Mouse (Mus musculus): ENCODE data around the gene Foxn3.

The Foxn3 gene

DNA sequence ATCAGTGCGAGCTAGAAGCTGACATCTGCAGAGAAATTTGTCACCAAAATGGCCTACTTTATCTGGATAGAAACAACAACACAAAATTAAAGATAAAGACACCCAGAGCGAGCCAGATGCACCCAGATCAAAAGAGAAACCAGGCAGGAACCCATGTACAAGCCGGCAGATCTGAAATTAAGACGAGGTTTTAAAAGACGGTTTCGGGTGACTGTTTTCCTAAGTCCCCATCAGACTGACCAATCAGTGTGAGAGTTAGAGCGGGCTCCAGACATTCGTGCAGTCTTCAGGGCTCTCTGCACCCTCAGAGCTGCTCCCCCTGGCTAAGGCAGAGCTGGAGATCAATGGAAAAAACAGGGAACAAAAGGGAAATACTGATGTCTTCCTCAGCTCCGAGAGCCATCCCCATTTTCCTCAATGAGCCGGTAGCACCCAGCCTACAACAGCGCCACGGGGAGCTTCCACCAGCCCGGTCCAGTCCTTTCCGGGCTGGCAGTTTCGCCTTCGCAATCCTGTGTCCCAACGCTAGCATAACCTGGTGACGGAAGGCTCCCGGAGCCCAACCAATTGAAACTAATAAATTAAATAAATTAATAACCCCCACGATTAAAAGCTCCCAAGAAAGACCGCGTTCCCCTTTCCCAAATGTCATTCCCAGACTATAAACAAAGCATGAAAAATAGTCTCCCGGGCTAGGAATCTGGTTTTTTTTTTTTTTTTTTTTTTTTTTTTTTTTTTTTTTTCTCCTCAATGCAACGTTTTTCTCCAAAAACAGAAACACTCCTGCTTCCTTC lies 1.1 kb downstream of the Foxn3 start:
- in situ Hi-C loops (cut with MboI, MseI): no loop called here

DNA sequence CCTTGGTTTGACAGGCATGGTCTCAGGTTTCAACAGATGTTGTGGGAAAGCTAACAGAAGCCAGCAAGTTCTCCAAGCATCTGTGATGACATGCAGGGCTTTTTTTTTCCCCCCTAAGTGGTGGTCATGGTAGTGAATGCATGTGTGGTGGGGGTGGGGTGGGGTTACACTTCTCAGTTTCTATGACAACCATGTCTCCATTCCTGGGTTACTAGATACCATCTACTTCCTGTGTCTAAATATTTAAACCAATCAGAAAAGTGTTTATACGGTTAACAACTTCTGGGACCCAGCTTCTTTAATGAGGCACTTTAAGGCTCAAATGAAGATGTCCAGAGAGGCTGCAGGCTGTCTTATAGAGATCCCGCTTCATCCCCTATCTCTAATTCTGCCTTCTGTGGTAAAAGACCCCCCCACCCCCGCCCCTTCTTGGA lies 2.0 kb downstream of the Foxn3 start:
- in situ Hi-C loops (cut with MboI, MseI): no loop called here

DNA sequence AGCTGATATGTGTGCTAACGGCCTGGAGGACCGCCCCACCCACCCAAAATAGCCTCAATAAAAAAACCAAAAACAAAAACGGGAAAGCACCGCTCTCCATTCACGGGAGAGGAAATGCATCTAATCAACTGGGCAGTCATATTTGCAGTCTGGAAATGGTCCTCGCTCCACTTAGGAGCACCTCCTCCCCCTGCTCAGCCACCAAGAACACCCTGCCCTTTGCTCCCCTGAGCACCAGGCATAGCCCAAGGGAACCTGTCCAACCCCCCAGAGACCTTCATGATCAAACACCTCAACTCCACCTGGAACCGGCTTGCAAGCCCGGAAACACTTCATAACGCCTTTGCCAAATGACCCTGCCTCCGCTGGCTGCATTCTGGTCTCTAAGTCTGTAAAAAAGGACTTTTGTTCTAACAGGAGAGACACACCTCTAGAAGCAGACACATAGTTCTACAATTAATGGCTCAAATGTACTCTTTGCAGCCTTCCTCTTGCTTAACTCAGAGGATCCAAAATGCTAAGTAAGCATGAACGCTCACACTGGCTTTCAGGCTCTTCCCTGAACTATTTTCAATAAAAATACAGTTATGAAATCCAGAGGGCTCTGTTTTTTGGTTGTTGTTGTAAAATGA lies 2.6 kb downstream of the Foxn3 start:
- in situ Hi-C loops (cut with MboI, MseI): no loop called here

DNA sequence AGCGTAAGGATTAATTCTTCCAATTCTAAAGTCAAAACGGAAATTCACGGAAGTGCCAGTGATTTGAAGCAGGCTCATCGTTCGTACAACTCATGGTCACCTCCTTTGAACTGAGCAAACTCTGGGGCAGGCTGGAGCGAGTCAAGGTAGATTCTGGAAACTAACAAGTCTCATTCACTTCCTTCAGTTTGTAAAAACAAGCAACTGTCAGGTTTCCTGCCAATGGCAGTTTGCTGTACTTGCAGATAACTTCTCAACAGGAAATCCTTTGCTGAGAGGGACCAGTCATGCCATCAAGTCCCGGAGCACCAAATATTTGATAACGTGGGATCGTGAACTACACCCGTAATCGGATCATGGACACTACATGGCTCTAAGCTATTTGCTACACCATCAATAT lies 3.9 kb downstream of the Foxn3 start:
- in situ Hi-C loops (cut with MboI, MseI): no loop called here

DNA sequence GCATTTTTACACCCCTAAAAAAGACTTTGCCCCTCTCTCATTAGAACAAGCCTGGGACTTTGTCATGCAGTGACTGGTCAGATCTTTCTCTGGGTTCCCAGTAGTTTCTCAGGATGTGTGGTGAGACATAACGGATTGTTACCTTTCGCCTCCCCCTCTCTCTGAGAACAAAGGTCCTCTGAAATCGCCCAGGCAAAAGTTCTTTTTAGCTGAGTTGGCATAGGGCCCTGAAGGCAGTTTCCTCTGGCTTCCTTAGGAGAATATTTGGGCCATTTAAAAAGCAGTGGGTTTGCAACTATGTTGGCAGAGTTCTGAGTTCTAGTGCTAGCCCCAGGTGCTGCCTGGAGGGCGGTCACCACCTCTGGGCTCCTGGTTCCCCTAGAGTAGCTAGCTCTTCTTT lies 4.9 kb downstream of the Foxn3 start:
- in situ Hi-C loops (cut with MboI, MseI): no loop called here

DNA sequence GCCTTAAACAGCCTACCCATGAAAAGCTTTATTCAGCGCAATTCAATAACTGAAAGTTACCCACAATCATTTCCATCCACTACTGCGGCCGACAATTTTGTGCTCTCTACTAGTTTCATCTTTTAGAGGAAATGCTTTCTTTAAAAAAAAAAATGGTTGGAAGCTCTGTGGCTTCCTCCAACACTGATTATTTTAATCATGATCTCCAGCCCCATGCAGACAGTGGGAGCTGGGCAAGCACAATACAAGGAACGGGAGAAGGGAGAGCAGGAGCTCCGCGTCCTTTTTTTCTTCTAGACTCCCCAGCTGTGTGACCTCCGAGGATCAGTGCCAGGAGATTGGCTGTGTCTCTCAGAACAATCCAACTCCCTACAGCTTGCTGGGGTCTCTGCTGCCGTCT lies 5.9 kb downstream of the Foxn3 start:
- in situ Hi-C loops (cut with MboI, MseI): no loop called here

DNA sequence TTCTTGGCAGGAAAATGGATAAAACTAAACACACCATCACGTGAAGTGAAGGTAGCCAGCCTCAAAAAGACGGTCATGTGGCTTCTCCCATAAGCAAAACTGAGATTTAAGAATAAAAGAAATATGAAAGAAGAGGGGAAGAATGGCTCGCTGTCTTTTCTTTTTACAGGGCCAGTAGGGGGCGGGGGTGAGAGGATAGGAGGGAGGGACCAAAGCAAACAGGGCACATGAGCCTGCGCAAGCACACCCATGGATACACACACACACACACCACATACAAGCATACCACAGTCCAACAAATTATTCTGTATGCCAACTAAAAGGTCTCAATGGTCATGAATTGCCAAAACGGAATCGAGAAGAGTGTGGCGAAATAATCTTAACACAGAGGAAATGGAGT lies 12.8 kb downstream of the Foxn3 start:
- in situ Hi-C loops (cut with MboI, MseI): no loop called here

DNA sequence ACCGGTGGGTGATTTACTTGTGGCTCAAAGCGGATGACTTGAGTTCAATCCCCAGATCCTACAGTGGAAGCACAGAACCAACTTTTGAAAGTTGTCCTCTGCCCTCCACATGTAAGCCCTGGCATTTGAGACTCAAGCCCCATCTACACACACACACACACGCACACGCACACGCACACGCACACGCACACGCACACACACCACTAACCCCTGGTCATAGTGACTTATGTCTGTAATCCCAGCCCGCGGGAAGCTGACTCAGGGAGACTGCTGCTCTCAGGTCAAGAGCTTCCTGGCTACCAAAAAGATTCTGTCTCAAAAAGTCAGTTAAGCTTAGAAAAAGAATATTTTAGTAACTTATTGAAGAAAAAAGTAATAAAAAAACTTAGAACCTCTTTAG lies 13.6 kb downstream of the Foxn3 start:
- in situ Hi-C loops (cut with MboI, MseI): no loop called here

DNA sequence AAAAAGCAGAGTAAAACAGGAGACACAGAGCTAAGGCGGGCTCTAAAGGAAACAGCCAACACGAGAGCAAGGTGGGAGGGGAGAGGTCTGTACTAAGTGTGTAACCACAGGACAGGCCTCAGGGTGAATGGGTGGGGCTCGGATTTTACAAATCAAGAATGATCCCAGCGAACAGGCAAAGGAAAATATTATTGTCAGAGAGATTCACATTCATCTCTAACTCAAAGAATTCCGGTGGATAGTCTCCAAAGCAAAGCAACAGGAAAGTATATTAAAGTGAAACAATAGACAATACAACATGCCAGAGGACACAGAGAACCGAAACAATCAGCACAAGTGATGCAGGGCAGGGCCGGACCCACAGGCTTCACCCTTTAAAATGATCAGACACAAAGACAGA lies 15.0 kb downstream of the Foxn3 start:
- in situ Hi-C loops (cut with MboI, MseI): no loop called here

DNA sequence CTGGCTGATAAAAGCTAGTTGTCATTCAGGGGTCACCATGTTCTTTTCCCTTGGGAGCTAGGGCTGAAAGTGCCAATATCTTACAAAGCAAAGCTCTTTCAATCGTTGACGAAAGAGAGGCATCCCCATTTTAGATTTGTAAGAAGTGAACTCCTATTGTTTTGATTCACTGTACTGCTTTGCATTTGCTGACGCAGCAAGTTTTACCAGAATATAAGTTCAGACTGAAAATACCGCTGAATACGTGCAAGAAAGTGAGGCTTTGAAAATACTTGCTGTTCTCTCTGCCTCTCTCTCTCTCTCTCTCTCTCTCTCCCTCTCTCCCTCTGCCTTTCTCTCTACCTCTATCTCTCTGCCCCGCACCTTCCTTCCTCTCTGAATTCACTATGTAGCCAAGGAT lies 16.1 kb downstream of the Foxn3 start:
- in situ Hi-C loops (cut with MboI, MseI): no loop called here

DNA sequence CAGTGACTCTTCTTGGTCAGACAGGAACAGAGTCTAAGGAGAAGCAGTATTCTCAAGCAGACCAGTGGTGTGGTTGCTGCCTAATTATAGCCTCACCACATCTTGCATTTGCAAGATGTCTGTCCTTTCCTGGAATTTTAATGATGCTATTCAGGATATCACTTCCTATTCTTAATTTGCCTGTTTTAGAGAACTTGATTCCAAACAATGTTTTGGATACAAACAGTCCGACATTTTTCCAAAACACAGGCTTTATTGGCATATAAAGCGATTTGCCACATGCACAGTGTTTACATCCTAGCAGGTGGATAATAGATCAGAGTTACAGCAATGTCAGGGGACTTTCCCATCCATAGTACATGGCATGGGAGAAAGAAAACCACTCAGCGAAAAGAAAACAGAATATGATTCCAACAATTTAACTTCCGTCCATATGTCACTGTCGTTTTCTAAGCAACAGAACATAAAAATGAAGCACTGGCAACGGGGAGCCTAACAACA lies 18.1 kb downstream of the Foxn3 start:
- in situ Hi-C loops (cut with MboI, MseI): no loop called here

DNA sequence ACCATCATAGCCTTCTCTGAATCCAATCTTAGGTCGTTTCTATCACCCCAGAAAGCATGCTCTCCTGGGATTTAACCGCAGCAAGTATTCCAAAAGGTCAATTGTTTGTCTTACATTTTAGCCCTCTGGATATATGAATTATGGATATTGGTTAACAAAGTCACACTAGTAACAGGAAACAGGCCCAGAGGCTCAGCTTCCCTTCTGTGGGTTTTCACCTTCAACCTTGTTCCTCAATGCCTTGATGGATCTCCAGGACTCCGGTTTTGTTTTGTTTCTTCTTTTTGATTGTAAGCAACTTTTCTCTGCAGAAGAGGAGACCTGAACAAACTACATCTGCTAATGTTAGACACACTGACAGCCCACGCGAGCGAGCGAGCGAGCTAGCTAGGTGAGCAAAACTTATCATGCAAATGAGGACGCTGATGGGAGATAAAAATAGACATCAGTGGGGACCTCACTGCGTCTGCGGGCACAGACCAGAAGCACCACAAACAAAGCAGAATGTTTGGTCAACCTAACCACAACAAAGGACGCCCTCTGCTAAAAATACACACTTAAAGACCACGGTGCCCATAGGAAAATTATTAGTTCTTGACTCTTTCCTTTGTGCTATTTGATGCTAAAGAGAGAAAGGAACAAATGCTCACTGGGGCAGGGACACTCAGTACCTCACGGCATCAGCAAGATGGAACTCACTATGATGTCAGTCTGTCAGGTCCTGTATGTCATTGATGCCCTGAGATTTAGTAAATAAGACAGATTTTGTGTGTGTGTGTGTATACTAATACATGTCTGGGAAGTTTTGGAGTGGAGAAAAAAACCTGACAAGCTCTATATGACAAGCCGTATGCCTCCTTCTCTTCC lies 18.9 kb downstream of the Foxn3 start:
- in situ Hi-C loops (cut with MboI, MseI): loop anchor here (5.0 kb wide), 1 partner anchor 423 kb away; no protein-coding TSS in a partner anchor

DNA sequence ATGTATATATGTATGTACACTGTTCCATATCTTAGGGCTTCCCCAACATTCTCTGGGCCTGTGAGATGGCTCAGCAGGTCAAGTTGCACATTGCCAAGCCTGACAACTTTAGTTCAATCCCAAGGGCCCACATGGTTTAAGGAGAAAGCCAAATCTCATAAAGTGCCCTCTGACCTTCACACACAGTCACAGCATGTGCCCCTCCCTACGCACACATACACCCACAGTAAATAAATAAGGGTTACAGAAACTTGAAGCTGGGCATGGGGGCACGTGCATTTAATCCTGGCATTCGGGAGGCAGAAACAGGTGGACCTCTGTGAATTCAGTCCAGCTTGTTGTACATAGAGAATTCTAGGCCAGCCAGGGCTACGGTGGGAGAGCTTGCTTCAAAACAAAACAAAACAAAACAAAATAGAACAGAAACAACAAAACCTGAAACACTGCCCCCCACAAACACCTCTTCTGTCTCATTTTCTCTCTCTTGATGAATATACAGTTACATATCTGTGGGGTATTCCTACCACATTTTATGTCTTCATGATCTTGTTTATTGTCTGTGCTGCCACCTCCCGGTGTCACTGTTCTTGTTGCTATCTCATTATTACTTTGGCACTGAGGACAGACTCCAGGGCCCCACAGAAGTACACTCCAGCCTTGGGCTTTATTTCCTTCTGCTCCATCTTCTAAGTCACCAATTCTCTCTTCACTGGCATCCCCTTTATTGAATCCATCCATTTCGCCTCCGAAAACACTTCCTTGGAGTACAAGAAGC lies 19.8 kb downstream of the Foxn3 start:
- in situ Hi-C loops (cut with MboI, MseI): loop anchor here (5.0 kb wide), 1 partner anchor 424 kb away; no protein-coding TSS in a partner anchor

DNA sequence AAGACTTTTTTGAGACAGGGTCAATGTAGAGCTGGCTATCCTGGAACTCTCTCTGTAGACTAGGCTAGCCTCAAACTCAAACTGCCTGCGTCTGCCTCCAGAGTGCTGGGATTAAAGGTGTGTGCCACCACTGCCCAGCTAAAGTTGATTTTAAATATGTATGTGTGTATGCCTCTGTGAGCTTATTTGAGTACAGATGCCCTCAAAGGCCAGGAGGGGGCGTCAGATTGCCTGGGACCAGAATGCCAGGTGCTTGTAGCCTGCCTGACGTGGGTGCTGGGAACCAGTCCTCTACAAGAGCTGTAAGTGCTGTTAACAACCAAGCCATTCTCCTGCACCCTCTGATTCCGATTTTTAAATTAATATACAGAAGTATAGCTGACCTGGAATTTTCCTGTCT lies 23.2 kb downstream of the Foxn3 start:
- in situ Hi-C loops (cut with MboI, MseI): loop anchor here (5.0 kb wide), 1 partner anchor 427 kb away; no protein-coding TSS in a partner anchor

DNA sequence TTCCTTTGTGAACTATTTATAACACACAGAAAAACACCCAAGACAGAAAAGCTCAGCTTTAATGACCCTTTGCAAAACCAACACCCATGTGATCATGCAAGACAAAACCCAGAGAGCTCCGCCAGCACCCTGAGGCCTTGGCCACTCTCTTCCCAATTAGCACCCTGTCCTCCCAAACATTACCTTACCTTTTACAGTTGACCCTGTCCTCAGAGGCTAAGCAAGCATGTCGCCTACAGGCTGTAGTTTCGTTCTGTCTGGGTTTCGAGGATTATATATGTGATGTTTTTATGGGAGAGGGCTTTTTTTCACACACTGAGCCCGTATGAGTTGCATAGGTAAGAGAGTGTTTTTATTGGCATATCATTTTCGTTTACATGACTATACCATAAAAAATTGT lies 26.1 kb downstream of the Foxn3 start:
- in situ Hi-C loops (cut with MboI, MseI): no loop called here

DNA sequence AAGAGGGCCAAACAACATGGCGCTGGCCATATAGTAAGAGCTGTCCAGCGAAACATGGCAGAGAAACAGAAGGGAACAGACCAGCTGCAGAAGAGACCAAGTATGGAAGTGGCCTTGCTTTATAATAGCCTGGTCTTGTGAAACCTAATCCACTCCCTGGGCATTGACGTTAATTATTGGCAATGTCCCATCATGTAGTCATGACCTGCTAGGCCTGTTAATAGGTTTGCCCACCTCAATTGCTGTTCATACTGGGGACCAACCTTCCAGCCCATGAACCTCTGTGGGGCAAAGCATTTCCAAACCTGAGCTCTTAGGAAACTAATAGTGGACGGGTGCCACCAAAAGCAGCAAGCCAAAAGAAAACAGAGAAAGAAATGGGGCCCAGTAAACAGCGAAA lies 27.0 kb downstream of the Foxn3 start:
- in situ Hi-C loops (cut with MboI, MseI): no loop called here

DNA sequence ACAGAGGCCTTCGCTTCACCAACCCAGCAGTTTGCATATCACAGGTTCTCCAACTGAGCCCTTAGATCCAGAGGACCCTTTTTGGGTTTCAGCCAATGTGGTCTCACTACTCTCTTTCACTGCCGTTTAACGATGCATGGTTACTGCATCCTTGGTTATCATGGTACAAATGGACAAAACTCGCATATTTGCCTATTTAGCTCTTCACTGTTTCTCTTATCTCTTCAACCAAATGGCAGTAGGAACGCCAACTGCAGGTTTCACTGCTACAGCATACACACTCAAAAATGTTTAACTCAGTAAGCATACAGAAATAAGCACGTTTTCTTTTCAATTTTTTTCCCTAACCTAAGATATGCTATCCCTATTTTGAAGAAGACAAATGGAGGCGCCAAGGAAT lies 31.0 kb downstream of the Foxn3 start:
- in situ Hi-C loops (cut with MboI, MseI): no loop called here

DNA sequence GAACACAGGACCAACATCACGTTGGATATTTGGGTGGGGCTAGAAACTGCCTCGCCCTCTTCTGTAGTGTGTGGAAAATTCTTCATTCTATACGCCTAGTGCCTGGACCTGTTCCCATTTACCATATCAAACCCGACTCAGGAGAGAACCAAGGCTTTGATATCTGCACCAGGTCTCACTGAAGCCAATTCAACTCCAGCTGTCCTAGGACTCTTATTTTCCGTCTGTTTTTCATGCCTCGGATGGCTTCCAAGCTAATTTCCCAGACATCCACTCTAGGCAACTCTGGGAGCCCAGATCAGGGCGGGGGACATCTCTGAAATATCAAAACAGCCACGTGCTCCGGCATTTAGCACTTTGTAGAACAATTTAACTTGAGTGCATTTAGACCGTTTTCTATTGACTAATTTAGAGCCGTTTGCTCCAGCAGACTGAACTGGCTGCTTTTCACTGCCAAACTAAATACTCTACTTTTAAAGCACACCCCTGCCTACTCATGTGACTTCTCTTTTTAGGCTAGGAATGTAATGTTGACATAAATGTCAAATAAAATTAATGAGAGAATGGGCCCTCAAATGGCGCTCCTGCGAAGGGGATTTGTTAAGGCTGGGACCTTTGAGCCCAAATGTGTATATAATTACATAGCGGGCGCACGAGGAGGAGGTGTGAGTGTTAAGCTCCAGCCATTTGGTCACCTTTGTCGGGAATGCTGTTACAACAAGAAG lies 33.5 kb downstream of the Foxn3 start:
- in situ Hi-C loops (cut with MboI, MseI): no loop called here

DNA sequence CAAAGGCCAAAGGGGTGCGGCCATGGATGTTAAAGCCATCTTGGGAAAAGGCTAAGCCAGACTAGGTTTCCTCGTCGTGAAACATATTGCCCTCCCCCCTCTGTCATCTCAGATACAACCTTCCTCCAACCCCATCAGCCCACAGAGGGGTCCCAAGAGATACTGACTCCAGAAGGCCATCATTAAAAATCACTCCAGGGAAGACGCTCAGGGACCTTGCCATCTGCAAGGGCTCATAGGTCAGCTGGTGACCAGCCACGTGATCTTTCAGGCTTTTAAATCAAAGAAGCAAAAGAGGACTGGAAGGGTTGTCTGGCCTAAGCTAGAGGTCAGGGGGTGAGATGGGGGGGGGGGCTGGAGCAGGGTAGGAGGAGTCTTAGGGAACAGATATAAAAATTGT lies 34.4 kb downstream of the Foxn3 start:
- in situ Hi-C loops (cut with MboI, MseI): no loop called here

DNA sequence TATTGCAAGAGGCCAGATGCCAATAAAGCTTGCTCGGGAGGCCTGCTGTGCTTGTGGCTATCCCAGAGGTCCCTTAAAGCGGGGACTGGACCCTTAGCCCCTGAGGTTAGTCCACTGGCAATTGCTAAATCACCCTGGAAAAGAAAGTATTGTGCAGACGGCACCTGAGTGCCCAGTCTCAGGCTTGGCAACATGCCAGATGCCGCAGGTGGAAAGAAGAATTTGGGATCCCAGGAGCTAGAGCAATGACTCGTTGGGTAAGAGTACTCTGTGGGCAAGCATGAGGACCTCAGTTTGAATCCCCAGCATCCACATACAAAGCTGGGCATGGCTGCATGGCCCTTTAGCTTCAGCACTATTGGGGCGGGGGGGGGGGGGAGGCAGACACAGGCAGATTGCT lies 35.9 kb downstream of the Foxn3 start:
- in situ Hi-C loops (cut with MboI, MseI): no loop called here

Data from T-helper 1 cell (primary cell).